Mouse (Mus musculus): ENCODE data around the gene Dgkg.

DNA sequence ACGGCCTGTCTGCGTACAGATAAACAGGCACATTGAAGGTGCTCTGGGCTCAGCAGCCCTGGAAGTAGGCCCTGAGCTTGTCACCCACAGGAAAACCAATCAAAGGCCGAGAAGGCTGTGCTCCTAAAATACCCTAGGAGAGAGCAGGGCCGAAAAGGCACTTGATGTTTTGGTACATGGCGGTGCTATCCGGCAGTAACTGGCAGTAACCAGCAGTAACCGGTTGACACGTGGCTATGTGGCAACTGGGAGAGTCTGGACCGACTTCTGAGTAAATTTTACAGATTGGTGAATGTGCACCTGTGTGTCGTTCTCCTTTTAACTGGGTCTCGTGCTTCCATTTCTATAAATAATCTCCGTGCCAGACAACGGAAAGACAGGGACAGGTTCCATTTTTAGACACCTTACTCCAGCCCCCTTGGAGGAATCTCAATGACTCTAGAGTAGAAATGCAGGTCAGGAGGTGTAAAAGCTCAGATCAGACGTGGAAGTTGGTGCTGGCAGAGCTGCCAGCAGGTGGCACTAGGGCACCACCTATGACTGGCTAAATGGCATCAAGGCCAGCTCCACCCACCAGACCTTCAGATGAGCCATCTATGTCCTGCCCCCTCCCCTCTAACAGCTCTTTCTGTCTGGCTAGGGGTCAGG is 92.6 kb downstream of the Dgkg start:
- TF ChIP-seq ZNF384 (IDR thresholded peaks at IDR 0.05; ENCODE audit: low read depth, low read length) (no peak), HCFC1 (IDR thresholded peaks at IDR 0.05; ENCODE audit: borderline replicate concordance, insufficient read depth, low read length) (no peak), ZC3H11A (IDR thresholded peaks at IDR 0.05; ENCODE audit: borderline replicate concordance, low read depth, low read length) (peak; percentile 99)
